Mouse (Mus musculus): ENCODE measurements around the gene Usp36.

DNA sequence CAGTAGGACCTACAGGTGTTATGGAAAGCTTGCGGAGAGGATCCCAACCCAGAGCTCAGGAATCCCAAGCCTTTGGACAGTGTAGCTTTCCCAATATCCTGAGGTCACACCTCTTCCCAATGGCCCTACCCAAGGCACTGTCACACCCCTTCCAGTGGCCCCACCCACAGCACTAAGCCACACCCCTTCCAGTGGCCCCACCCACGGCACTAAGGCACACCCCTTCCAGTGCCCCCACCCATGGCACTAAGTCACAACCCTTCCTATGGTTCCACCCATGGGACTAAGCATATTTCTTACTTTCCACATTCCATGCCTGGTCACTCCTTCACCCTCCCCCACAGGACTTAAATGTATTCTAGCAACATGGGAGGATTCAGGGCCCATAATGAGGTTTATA lies 8.8 kb upstream of the Usp36 start:
- TF ChIP-seq GATA1 (IDR thresholded peaks at IDR 0.05; ENCODE audit: borderline replicate concordance, low read length) (no peak), FLI1 (IDR thresholded peaks at IDR 0.05; ENCODE audit: low read length) (no peak)
